Mouse (Mus musculus) neural tube, embryonic 10.5 days (tissue): ENCODE measurements around the gene Srms.
A peak's percentile ranks its signal among the peaks of the same experiment; 100 is the strongest.

ENCODE experiments used
- DNase-seq: peaks from one replicate; pipeline ENCODE4 v3.0.0-alpha.2; 2017; ENCODE audit warnings: low spot score; ENCODE audit errors: extremely low spot score

Gene Srms

GRCm38 (mm10) chr2:181213021-181213445 lies at the start of gene Srms:
Srms (minus strand) TSS chr2:181213185.
- DNase-seq, result peak; percentile 46

GRCm38 (mm10) chr2:181253248-181253647 lies 40.3 kb upstream of the Srms start:
- DNase-seq, result no peak

DNA sequence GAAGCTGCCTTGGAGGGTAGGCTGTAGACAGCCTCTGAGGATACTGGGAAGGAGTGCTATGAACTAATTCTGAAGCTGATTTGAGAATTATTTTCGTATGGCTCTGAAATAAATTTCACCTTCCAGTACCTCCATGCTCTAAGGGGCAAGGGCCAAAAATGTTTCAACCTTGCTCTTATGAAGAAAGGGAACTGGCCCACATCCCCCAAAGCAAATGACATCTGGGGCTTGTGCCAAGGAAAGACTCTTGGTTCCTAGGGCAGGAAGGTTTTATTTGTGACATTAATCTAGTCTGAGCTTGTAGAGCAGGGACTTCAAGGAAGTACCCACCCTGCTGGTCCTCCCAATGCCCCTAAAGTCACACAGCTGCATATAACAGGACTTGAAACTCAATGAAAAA lies 38.9 kb upstream of the Srms start:
- DNase-seq, result no peak

GRCm38 (mm10) chr2:181249217-181249616 lies 36.2 kb upstream of the Srms start:
- DNase-seq, result no peak

DNA sequence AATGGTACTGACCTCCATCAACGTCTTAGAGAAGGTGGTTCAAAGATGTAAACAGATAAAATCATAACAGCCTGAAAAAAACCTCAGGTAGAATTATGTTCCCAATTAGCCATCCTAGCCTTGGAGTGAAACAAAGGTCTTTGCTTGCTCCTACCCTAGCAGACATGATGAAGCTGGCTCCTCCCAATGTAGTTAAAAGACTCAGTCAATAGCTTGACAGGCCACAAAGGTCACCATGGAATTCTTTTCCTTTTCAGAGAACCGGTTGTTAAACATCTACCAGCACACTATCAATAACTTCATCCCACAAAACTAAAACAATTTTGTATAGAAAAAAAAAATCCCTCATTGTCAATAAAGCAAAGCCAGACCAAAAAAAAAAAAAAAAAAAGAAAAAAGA lies 32.0 kb upstream of the Srms start:
- no peak for DNase-seq

DNA sequence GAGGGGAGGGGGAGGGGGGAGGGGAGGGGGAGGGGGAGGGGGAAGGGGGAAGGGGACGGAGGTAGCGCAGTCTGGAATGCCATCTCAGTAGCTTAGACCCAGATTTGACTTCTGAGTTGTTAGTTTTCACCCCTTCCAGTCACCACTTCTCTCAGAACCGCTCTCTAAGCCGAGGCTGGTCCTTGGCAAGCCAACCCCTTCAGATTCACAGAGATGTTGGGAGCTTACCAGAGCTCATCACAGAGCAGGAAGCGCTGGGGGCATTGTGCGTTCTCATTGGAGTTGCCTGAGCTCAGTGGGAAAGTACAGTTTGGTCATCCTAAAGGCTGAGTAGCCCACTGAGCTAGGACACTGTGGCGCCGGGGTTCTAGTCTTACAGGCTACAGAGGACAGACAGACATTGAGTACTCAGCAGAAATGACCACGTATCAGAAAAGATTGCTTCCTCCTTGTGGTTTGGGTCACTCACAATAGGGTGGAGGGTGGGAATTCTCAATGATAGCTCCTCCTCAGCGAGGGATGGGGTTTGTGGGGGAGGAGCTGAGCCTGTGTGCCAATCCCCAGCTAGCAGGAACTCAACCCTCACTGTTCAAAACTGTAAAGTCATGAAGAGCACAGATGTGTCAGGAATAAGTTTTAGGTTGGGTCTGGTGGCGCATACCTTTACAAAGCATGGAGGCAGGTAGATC lies 30.9 kb upstream of the Srms start:
- no peak for DNase-seq

DNA sequence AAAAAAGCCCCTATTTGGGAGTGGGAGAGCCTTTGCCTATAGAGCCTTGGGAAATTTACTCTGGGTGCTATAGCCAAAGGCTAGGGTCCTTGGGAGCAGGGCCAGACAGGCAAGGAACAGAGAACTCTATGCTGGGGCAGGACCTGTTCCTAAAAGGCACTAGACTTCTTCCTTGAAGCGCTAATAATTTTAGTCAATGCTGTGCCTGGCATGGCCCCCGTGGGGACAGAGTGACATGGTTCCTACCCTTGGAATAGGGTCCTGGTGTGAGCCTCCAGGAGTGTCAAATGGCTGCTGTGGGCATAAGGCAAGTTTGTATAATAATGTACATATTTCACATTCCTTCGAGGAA lies 29.3 kb upstream of the Srms start:
- no peak for DNase-seq

DNA sequence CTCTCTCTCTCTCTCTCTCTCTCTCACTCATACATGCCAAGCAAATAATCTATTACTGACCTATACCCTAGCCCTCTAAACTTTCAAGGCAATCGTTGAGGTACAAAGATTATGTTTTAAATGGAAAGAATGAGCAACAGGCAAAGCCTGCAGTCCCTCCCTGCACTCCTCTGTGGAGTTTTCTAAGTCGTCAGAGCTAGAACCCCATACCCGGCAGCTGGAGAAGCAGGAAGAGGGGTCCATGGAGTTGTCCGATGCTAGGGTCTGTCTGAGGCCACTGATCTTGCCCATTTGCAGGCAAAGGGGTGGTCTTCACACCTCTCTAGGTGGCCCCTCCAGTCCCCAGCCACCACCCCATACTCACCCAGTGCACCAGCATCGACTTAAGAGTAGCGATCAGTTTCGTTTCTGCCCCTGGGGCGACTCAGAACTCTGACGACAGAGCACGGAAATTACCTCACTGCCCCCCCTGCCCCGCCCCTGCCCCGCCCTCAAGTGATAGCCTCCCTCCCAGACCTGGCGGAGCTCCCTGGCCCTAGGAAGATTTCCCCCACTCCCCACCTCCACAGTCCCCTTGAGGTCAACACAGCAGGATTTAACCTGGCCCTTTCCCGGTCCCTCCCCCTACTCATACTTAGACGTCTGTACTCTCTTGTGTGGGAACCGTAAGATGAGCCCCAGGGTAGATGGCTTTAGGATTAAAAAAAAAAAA lies 28.8 kb upstream of the Srms start, which contains the start of gene Helz2:
Gene Helz2 (minus strand): TSS at position 426 of the 712 bp plus-strand sequence.
- no peak for DNase-seq

DNA sequence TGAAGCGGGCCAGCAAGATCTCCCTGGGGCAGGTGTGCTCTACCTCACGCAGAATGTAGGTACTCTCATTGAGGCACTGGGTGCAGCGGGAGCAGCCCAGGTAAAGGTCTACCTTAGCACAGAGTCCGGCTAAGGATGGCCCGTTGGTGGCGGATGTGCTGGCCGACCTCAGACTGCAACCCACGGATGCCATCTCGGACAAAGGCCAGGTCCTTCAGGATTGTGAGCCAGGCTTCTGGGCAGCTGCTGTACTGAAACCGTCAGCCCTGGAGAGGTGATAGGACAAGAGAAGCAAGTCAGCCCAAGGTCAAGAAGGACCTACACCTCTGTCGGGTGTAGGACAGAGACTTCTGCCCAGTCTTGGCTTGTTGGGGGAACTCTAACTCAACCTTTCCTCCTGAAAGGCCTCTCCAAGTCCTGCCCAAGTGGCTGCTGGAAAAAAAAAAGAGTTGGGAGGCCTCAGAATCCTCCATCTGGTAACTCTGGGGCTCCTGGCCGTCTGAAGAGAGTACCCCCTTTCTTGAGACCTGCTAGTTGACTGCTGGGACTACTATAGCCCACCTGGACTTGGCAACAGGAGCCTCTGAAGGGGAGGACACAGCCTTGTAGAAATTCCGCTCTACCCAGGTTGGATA lies 27.9 kb upstream of the Srms start:
- DNase-seq, result no peak

DNA sequence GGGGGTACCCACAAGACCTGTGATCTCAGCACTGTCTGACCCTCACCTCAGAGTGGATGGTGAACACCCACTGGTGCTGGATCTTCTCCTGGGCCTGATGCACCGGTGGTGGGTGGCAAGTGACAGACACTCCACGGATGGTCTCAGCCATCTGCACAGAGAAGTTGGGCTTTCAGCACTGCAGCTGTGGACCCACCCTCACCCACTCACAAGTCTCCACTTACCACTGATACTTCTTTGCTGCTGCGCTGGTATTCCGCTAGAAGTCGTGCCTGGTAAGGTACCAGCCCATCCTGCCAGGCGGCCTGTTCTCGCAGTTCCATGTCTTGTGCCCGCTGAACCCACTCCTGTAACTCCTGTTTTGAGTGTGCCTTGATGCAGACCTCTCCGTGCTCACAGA lies 26.3 kb upstream of the Srms start:
- no peak for DNase-seq

GRCm38 (mm10) chr2:181238861-181239260 lies 25.9 kb upstream of the Srms start:
- DNase-seq, result no peak

GRCm38 (mm10) chr2:181238091-181238610 lies 25.2 kb upstream of the Srms start:
- DNase-seq, result no peak

GRCm38 (mm10) chr2:181237251-181238014 lies 24.4 kb upstream of the Srms start:
- no peak for DNase-seq

GRCm38 (mm10) chr2:181235681-181236566 lies 22.9 kb upstream of the Srms start:
- no peak for DNase-seq

DNA sequence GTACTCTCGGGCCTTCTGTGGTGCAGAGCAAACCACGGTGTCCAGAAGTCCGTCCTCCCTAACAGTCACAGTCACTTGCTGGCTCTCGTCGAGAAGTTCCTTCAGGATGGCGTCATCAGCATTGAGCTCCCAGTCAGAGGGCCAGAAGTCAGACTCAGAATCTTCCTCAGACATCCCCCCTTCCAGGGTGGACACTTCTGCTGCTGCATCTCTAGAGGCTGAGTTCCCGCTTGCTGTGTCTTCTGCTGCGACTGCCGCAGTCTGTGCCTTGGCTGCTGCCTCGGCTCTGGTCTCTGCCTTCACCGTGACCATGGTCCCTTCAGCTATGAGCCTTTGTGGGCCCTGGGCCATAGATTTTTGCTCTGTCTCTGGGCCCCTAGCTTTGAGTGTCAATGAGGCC lies 21.7 kb upstream of the Srms start:
- DNase-seq, result no peak

GRCm38 (mm10) chr2:181233443-181233842 lies 20.5 kb upstream of the Srms start:
- DNase-seq, result no peak

GRCm38 (mm10) chr2:181231171-181231570 lies 18.2 kb upstream of the Srms start:
- no peak for DNase-seq

- no peak for DNase-seq
These were observed 15.3 kb upstream of the Srms start for GRCm38 (mm10) chr2:181228335-181228734.

- DNase-seq, result no peak
These were observed 14.1 kb upstream of the Srms start for GRCm38 (mm10) chr2:181227122-181227521.

GRCm38 (mm10) chr2:181224994-181225393 lies 12.0 kb upstream of the Srms start:
- no peak for DNase-seq

- DNase-seq, result no peak
These were observed 7.4 kb upstream of the Srms start for GRCm38 (mm10) chr2:181220361-181220760.
